Mouse (Mus musculus) E14TG2a.4 (cell line): Measurements from ENCODE around the gene Pde4a.
A peak's percentile ranks its signal among the peaks of the same experiment; 100 is the strongest.
"Not testable (repeated sequence)": the region's sequence is repeated elsewhere in the genome, so short reads cannot be mapped to it uniquely, and the experiment has no call there.

Experiments
- H3K27me3 ChIP-seq: 2 replicates; pipeline ENCODE4 v1.6.1; 2014; ENCODE audit warnings: low read length, control low read depth; ENCODE audit not compliant: insufficient read depth
- H3K36me3 ChIP-seq: 2 replicates; pipeline ENCODE4 v1.6.1; 2014; ENCODE audit warnings: low read length, control low read depth; ENCODE audit not compliant: insufficient read depth
- H3K4me1 ChIP-seq: replicated peaks from 2 replicates; pipeline ENCODE4 v1.6.1; 2014; ENCODE audit warnings: low read depth, low read length, control low read depth
- H3K4me3 ChIP-seq: replicated peaks from 2 replicates; pipeline ENCODE4 v1.5.1; 2014; ENCODE audit warnings: mild to moderate bottlenecking, low read length
- H3K9me3 ChIP-seq: 2 replicates; pipeline ENCODE4 v1.6.1; 2014; ENCODE audit warnings: low read length, control low read depth
- CTCF ChIP-seq: conservative IDR thresholded peaks from 2 replicates; pipeline ENCODE4 v1.5.1; 2014; ENCODE audit warnings: low read length
- NANOG ChIP-seq: IDR thresholded peaks from 2 replicates; pipeline ENCODE4 v1.6.1; 2014; ENCODE audit warnings: borderline replicate concordance, low read length, mixed read lengths
- POU5F1 ChIP-seq: IDR thresholded peaks from 2 replicates; pipeline ENCODE4 v1.6.1; 2014; ENCODE audit warnings: low read length, borderline replicate concordance

Pde4a gene

GRCm38 (mm10) chr9:21216050-21216841 lies 50.7 kb downstream of the Pde4a start:
- peaks cover 5% of the 10 kb centered on the region; the same call in 1 of the 2 replicates for H3K36me3 ChIP-seq
- H3K4me1 ChIP-seq, result peaks cover 42% of the 10 kb centered on the region
- H3K27me3 ChIP-seq, result peaks cover 4% of the 10 kb centered on the region; the same call in 1 of the 2 replicates
- H3K9me3 ChIP-seq, result no peaks in the 10 kb centered on the region
- TF ChIP-seq CTCF (no peak), POU5F1 (no peak), NANOG (no peak)
- 0 out of 2 replicates have a peak overlapping the region, but pooled peaks have one; percentile 20 for H3K4me3 ChIP-seq

DNA sequence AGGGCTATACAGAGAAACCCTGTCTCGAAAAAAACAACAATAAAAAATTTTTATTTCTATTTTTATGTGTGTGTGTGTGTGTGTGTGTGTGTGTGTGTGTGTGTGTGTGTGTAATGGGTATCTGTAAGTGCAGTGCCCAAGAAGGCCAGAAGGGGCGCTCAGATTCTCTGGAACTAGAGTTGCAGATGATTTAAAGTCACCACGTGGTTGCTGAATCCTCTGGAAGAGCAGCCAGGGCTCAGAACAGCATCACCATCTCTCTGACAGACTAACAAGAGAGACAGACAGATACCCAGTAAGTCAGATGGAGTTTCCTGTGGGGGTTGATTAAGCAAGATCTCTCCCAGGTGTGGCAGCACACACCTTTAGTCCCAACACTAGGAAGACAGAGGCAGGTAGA lies 54.3 kb downstream of the Pde4a start:
- peaks cover 4% of the 10 kb centered on the region; the same call in 1 of the 2 replicates for H3K27me3 ChIP-seq
- H3K9me3 ChIP-seq, result no peaks in the 10 kb centered on the region
- no peak overlapping the region for H3K4me3 ChIP-seq
- H3K36me3 ChIP-seq, result no peaks in the 10 kb centered on the region
- peaks cover 59% of the 10 kb centered on the region for H3K4me1 ChIP-seq
- TF ChIP-seq CTCF (peak; percentile 27; the same call in 1 of the 2 replicates), POU5F1 (no peak)

DNA sequence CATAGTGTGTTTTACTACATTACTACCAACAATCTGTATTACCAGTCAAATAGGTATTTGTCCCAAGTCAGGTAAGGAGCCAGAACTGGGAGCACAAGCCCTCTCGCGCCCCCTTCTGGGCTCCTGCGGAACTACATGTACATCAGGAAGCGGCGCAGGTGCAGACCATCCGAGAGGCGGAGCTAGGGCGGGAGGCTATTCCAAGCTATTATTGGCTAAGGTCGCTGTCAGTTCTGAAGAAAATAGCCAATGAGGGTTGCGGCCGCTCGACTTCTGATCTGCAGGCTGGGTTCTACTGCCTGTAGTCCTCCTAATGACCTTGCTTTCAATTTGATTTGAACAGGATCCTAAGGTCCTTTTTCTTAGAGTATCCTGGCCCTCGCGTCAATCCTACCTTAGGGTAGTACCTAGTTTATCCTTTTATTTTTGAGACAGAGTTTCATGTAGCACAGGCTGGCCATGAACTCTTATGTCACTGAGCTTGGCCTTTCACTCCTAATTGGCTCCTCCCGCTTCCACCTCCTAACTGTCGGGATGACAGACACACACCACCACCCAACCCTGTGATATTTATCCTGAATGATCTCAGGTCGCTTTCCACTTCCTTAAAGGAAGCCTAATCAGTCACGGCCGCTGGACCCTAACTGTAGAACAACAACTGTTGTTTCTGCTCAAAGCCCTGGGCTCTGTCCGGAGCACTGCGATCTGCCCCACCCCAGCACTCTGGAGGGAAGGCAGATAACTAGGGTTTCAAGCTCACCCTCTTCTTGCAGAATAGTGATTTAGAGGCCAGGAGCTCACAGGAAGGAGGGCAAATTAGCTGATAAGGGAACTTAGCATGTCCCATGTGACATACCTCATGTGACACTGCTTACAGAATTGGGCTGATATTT lies 55.2 kb downstream of the Pde4a start:
- H3K27me3 ChIP-seq, result peaks cover 4% of the 10 kb centered on the region; the same call in 1 of the 2 replicates
- H3K9me3 ChIP-seq, result no peaks in the 10 kb centered on the region
- peak overlapping the region; percentile 59 for H3K4me3 ChIP-seq
- TF ChIP-seq NANOG (no peak), POU5F1 (no peak), CTCF (peak; percentile 93)
- H3K4me1 ChIP-seq, result peaks cover 63% of the 10 kb centered on the region
- no peaks in the 10 kb centered on the region for H3K36me3 ChIP-seq

DNA sequence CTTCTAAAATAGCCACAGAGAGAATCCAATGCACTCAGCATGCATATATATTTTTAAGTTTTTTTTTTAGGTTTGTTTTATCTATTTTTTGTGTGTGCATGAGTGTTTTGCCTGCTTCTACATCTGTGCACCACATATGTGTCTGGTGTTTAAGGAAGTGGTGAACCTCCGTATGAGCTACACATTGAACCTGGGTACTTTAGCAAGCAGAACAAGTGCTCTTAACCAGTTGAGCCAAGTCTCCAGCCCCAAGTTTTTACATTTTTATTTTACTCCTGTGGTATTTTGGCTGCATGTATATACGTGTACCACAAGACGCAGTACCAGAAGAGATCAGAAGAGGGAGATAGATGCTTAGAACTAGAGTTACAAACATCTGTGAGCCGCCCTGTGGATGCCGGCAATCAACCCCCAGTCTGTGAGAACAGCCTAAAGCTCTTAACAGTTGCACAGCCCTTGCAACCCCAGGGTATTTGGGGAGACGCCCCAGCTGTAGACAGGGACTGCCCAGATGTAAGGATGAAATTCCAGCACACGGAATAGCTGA lies 55.9 kb downstream of the Pde4a start:
- peaks cover 4% of the 10 kb centered on the region; the same call in 1 of the 2 replicates for H3K27me3 ChIP-seq
- peaks cover 62% of the 10 kb centered on the region for H3K4me1 ChIP-seq
- peak; percentile 13; the same call in 1 of the 2 replicates for TF ChIP-seq NANOG
- no peak for TF ChIP-seq POU5F1
- TF ChIP-seq CTCF, result peak; percentile 74
- peak overlapping the region; percentile 59 for H3K4me3 ChIP-seq
- H3K36me3 ChIP-seq, result 0 out of 2 replicates have a peak, but pooled peaks cover under 1% of the 10 kb centered on the region
- H3K9me3 ChIP-seq, result no peaks in the 10 kb centered on the region

- peaks cover 76% of the 10 kb centered on the region for H3K4me1 ChIP-seq
Measured at GRCm38 (mm10) chr9:21223490-21223889, 58.0 kb downstream of the Pde4a start.

DNA sequence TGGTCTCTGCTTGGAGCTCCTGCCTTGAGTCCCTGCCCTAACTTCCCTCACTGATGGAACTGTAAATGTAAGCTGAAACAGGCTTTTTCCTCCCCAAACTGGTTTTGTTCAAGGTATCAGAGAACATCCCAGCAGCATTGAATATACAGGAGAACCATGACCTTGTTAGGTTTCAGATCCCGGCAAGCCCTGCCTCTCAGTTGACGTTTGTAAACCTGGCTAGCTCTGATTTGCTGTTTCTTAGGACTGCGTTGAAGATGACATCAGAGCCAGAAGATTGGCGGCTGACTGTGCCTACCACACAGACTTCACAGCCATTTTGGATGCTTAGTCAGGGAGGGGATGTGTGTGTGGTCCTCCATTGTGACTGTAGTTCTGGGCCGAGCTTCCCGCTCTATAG lies 58.4 kb downstream of the Pde4a start:
- no peaks in the 10 kb centered on the region for H3K9me3 ChIP-seq
- H3K4me3 ChIP-seq, result peak overlapping the region; percentile 76
- H3K4me1 ChIP-seq, result peaks cover 76% of the 10 kb centered on the region
- peaks cover 12% of the 10 kb centered on the region for H3K36me3 ChIP-seq
- H3K27me3 ChIP-seq, result no peaks in the 10 kb centered on the region
- TF ChIP-seq NANOG (no peak), POU5F1 (no peak), CTCF (no peak)

More at GRCm38 (mm10) chr9:21223490-21223889, 58.0 kb downstream of the Pde4a start:
- not testable (repeated sequence) for H3K36me3 ChIP-seq, H3K27me3 ChIP-seq, H3K9me3 ChIP-seq
- H3K4me3 ChIP-seq, result peak overlapping the region; percentile 76

GRCm38 (mm10) chr9:21224576-21225414 lies 59.3 kb downstream of the Pde4a start:
- Histone ChIP-seq H3K4me3 (peak overlapping the region; percentile 76), H3K36me3 (peaks cover 21% of the 10 kb centered on the region), H3K27me3 (no peaks in the 10 kb centered on the region), H3K9me3 (no peaks in the 10 kb centered on the region), H3K4me1 (peaks cover 83% of the 10 kb centered on the region)
- no peak for TF ChIP-seq POU5F1
- no peak for TF ChIP-seq NANOG
- TF ChIP-seq CTCF, result peak; percentile 36

GRCm38 (mm10) chr9:21225415-21225758 lies 59.9 kb downstream of the Pde4a start:
- H3K4me3 ChIP-seq, result peak overlapping the region; percentile 76
- peaks cover 27% of the 10 kb centered on the region for H3K36me3 ChIP-seq
- no peaks in the 10 kb centered on the region for H3K9me3 ChIP-seq
- H3K27me3 ChIP-seq, result no peaks in the 10 kb centered on the region
- peaks cover 84% of the 10 kb centered on the region for H3K4me1 ChIP-seq
- TF ChIP-seq CTCF (no peak), POU5F1 (no peak), NANOG (no peak)
